Mouse (Mus musculus): ENCODE results near the gene F3.

The F3 gene

GRCm38 (mm10) chr3:121707106-121707505 is 16.2 kb upstream of the F3 start:
- DNase-seq (ENCODE audit: low spot score in 2 of 2) = no peak

- DNase-seq (ENCODE audit: low spot score in 2 of 2) = no peak
These were observed 12.3 kb upstream of the F3 start for GRCm38 (mm10) chr3:121710894-121711531.

GRCm38 (mm10) chr3:121712222-121712621 is 11.1 kb upstream of the F3 start:
- no peak for DNase-seq (ENCODE audit: low spot score in 2 of 2)

- no peak for DNase-seq (ENCODE audit: low spot score in 2 of 2)
These were observed 10.1 kb upstream of the F3 start for GRCm38 (mm10) chr3:121713151-121713701.

GRCm38 (mm10) chr3:121713816-121714215 is 9.5 kb upstream of the F3 start:
- DNase-seq (ENCODE audit: low spot score in 2 of 2) = no peak

- DNase-seq (ENCODE audit: low spot score in 2 of 2) = no peak
These were observed 8.9 kb upstream of the F3 start for GRCm38 (mm10) chr3:121714461-121714860.

GRCm38 (mm10) chr3:121715336-121715735 is 8.0 kb upstream of the F3 start:
- DNase-seq (ENCODE audit: low spot score in 2 of 2) = no peak

GRCm38 (mm10) chr3:121715741-121716459 is 7.4 kb upstream of the F3 start:
- DNase-seq (ENCODE audit: low spot score in 2 of 2) = no peak

- no peak for DNase-seq (ENCODE audit: low spot score in 2 of 2)
These were observed 6.9 kb upstream of the F3 start for GRCm38 (mm10) chr3:121716480-121716879.

GRCm38 (mm10) chr3:121718679-121719078 is 4.7 kb upstream of the F3 start:
- no peak for DNase-seq (ENCODE audit: low spot score in 2 of 2)

- no peak for DNase-seq (ENCODE audit: low spot score in 2 of 2)
These were observed 3.6 kb upstream of the F3 start for GRCm38 (mm10) chr3:121719701-121720100.

GRCm38 (mm10) chr3:121720801-121721690 is 2.3 kb upstream of the F3 start:
- DNase-seq (ENCODE audit: low spot score in 2 of 2) = no peak

GRCm38 (mm10) chr3:121721691-121722070 is 1.7 kb upstream of the F3 start:
- DNase-seq (ENCODE audit: low spot score in 2 of 2) = no peak

- DNase-seq (ENCODE audit: low spot score in 2 of 2) = peak in 1 of 2 experiments; percentile 21
These were observed 709 bp downstream of the F3 start for GRCm38 (mm10) chr3:121723968-121724524.

GRCm38 (mm10) chr3:121724553-121724952 is 1.2 kb downstream of the F3 start:
- DNase-seq (ENCODE audit: low spot score in 2 of 2) = no peak

- DNase-seq (ENCODE audit: low spot score in 2 of 2) = no peak
These were observed 2.3 kb downstream of the F3 start for GRCm38 (mm10) chr3:121725651-121726050.

GRCm38 (mm10) chr3:121729678-121730077 is 6.3 kb downstream of the F3 start:
- DNase-seq (ENCODE audit: low spot score in 2 of 2) = no peak

- no peak for DNase-seq (ENCODE audit: low spot score in 2 of 2)
These were observed 12.2 kb downstream of the F3 start for GRCm38 (mm10) chr3:121735542-121735941.

GRCm38 (mm10) chr3:121736025-121736744 is 12.8 kb downstream of the F3 start:
- peak; percentile 70 to 76 for DNase-seq (ENCODE audit: low spot score in 2 of 2)

GRCm38 (mm10) chr3:121737453-121737852 is 14.1 kb downstream of the F3 start:
- DNase-seq (ENCODE audit: low spot score in 2 of 2) = no peak

- no peak for DNase-seq (ENCODE audit: low spot score in 2 of 2)
These were observed 14.6 kb downstream of the F3 start for GRCm38 (mm10) chr3:121737901-121738300.

All from frontal cortex, postnatal 14 days (tissue).